Mouse (Mus musculus) liver, postnatal 0 days (tissue): ENCODE results near the gene Kcnc4.

Source experiments
- CTCF ChIP-seq: sonication (generic); IDR thresholded peaks from 2 replicates; pipeline ENCODE4 v1.5.1; 2016; ENCODE audit warnings: antibody characterized with exemption, low read depth
- EP300 ChIP-seq: IDR thresholded peaks from 2 replicates; pipeline ENCODE4 v1.6.1; 2016; ENCODE audit warnings: antibody characterized with exemption, low read depth, mild to moderate bottlenecking

- TF ChIP-seq CTCF (no peak), EP300 (no peak)
These were observed 34.9 kb downstream of the Kcnc4 start for GRCm38 (mm10) chr3:107424258-107425041.
